Mouse (Mus musculus) ES-E14 (cell line): ENCODE data around the gene Fis1.

Source experiments
- CHD2 ChIP-seq: IDR thresholded peaks from 2 replicates; pipeline ENCODE4 v1.6.1; 2014; ENCODE audit warnings: mild to moderate bottlenecking, low read depth, low read length, inconsistent platforms
- HCFC1 ChIP-seq: IDR thresholded peaks from 2 replicates; pipeline ENCODE4 v1.6.1; 2012; ENCODE audit warnings: low read length, inconsistent platforms, borderline replicate concordance; ENCODE audit not compliant: insufficient read depth
- MAFK ChIP-seq: IDR thresholded peaks from 2 replicates; pipeline ENCODE4 v1.6.1; 2014; ENCODE audit warnings: mild to moderate bottlenecking, low read depth, low read length, inconsistent platforms; ENCODE audit not compliant: insufficient read depth
- ZC3H11A ChIP-seq: IDR thresholded peaks from 2 replicates; pipeline ENCODE4 v1.6.1; 2012; ENCODE audit warnings: low read depth, mild to moderate bottlenecking, inconsistent platforms, low read length, borderline replicate concordance
- ZNF384 ChIP-seq: IDR thresholded peaks from 2 replicates; pipeline ENCODE4 v1.6.1; 2012; ENCODE audit warnings: low read depth, low read length, inconsistent platforms

DNA sequence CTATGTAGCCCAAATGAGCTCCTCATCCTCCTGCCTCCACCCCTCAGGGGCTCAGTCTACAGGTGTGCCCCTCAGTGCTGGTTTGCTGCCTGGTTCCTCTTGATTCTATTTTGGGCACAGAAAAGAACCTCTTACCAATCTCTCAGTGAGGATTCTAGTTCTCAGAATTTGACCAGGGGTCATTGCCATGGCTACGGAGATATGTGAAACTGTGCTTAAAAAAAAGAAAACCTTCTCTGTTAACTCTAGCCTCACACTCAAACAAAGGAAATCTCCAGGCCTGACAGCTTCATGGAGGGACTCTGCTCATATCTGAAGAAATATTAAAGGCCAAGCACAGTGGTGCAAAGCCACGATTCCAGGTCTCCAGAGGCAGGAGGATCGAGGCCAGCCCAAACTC, 10.3 kb upstream of the Fis1 start:
- TF ChIP-seq MAFK (no peak), HCFC1 (no peak), ZC3H11A (no peak), ZNF384 (no peak), CHD2 (no peak)
